Mouse (Mus musculus): ENCODE data around the gene Tango2. TPM values are rescaled to one million over a fixed set of nuclear protein-coding genes. Genes with fewer than 3 reads are reported as not detected.

Gene Tango2
- polyA plus RNA-seq, 1 experiment from 2014 or later, result 16.9 TPM

GRCm38 (mm10) chr16:18379338-18380001, 31.6 kb upstream of the Tango2 start:
- H3K9me3 ChIP-seq (ENCODE audit: control insufficient read depth, low read length), result no peaks in the 10 kb centered on the region
- WGBS, result 86% methylated on average over 8 of the region's 8 CpGs
- TF ChIP-seq EP300 (optimal IDR thresholded peaks at IDR 0.05) (no peak), CTCF (IDR thresholded peaks at IDR 0.05; ENCODE audit: low read depth) (no peak)
- H3K4me1 ChIP-seq (replicated peaks; ENCODE audit: control insufficient read depth, insufficient read depth), result no peaks in the 10 kb centered on the region
- no peak overlapping the region for H3K4me3 ChIP-seq (ENCODE audit: low read depth, low read length)
- DNase-seq (ENCODE audit: low spot score) (no peak), ATAC-seq (ENCODE audit: low FRiP score, low TSS enrichment) (no peak)
- H3K36me3 ChIP-seq (ENCODE audit: control insufficient read depth, insufficient read depth, low read length), result no peaks in the 10 kb centered on the region
- no peaks in the 10 kb centered on the region for H3K27me3 ChIP-seq (ENCODE audit: control insufficient read depth, insufficient read depth, low read length)
- H3K4me2 ChIP-seq (replicated peaks; ENCODE audit: low read depth), result no peak overlapping the region
- H3K9ac ChIP-seq (ENCODE audit: low read length), result no peak overlapping the region
- H3K27ac ChIP-seq (replicated peaks), result no peak overlapping the region; the same call in 1 of the 2 replicates

GRCm38 (mm10) chr16:18378489-18378888, 30.6 kb upstream of the Tango2 start:
- Histone ChIP-seq H3K9me3 (ENCODE audit: control insufficient read depth, low read length) (no peaks in the 10 kb centered on the region), H3K27ac (replicated peaks) (no peak overlapping the region), H3K4me1 (replicated peaks; ENCODE audit: control insufficient read depth, insufficient read depth) (no peaks in the 10 kb centered on the region), H3K9ac (ENCODE audit: low read length) (no peak overlapping the region), H3K27me3 (ENCODE audit: control insufficient read depth, insufficient read depth, low read length) (no peaks in the 10 kb centered on the region), H3K4me2 (replicated peaks; ENCODE audit: low read depth) (no peak overlapping the region), H3K4me3 (ENCODE audit: low read depth, low read length) (no peak overlapping the region), H3K36me3 (ENCODE audit: control insufficient read depth, insufficient read depth, low read length) (no peaks in the 10 kb centered on the region)
- WGBS, result 43% methylated on average over 1 of the region's 1 CpGs
- DNase-seq (ENCODE audit: low spot score) (no peak), ATAC-seq (ENCODE audit: low FRiP score, low TSS enrichment) (no peak)
- TF ChIP-seq CTCF (IDR thresholded peaks at IDR 0.05; ENCODE audit: low read depth) (no peak), EP300 (optimal IDR thresholded peaks at IDR 0.05) (no peak)

- no peaks in the 10 kb centered on the region for H3K27me3 ChIP-seq (ENCODE audit: control insufficient read depth, insufficient read depth, low read length)
- no peak overlapping the region for H3K27ac ChIP-seq (replicated peaks)
- ATAC-seq (ENCODE audit: low FRiP score, low TSS enrichment), result no peak
- WGBS, result 46% methylated on average over 3 of the region's 3 CpGs
- no peak overlapping the region for H3K4me3 ChIP-seq (ENCODE audit: low read depth, low read length)
- no peaks in the 10 kb centered on the region for H3K4me1 ChIP-seq (replicated peaks; ENCODE audit: control insufficient read depth, insufficient read depth)
- no peak for DNase-seq (ENCODE audit: low spot score)
- no peak overlapping the region for H3K9ac ChIP-seq (ENCODE audit: low read length)
- no peaks in the 10 kb centered on the region for H3K36me3 ChIP-seq (ENCODE audit: control insufficient read depth, insufficient read depth, low read length)
- H3K9me3 ChIP-seq (ENCODE audit: control insufficient read depth, low read length), result no peaks in the 10 kb centered on the region
- no peak overlapping the region for H3K4me2 ChIP-seq (replicated peaks; ENCODE audit: low read depth)
- TF ChIP-seq CTCF (IDR thresholded peaks at IDR 0.05; ENCODE audit: low read depth), result no peak
- TF ChIP-seq EP300 (optimal IDR thresholded peaks at IDR 0.05), result no peak
Measured at GRCm38 (mm10) chr16:18377203-18377602, 29.3 kb upstream of the Tango2 start.

GRCm38 (mm10) chr16:18376297-18376954, 28.5 kb upstream of the Tango2 start:
- no peak for ATAC-seq (ENCODE audit: low FRiP score, low TSS enrichment)
- Histone ChIP-seq H3K4me2 (replicated peaks; ENCODE audit: low read depth) (no peak overlapping the region), H3K9ac (ENCODE audit: low read length) (no peak overlapping the region), H3K27ac (replicated peaks) (no peak overlapping the region), H3K27me3 (ENCODE audit: control insufficient read depth, insufficient read depth, low read length) (no peaks in the 10 kb centered on the region), H3K4me3 (ENCODE audit: low read depth, low read length) (no peak overlapping the region), H3K4me1 (replicated peaks; ENCODE audit: control insufficient read depth, insufficient read depth) (no peaks in the 10 kb centered on the region), H3K36me3 (ENCODE audit: control insufficient read depth, insufficient read depth, low read length) (no peaks in the 10 kb centered on the region), H3K9me3 (ENCODE audit: control insufficient read depth, low read length) (no peaks in the 10 kb centered on the region)
- no peak for DNase-seq (ENCODE audit: low spot score)
- TF ChIP-seq CTCF (IDR thresholded peaks at IDR 0.05; ENCODE audit: low read depth) (no peak), EP300 (optimal IDR thresholded peaks at IDR 0.05) (no peak)
- 61% methylated on average over 7 of the region's 7 CpGs for WGBS

GRCm38 (mm10) chr16:18373632-18374031, 25.7 kb upstream of the Tango2 start:
- no peak overlapping the region for H3K4me2 ChIP-seq (replicated peaks; ENCODE audit: low read depth)
- no peaks in the 10 kb centered on the region for H3K36me3 ChIP-seq (ENCODE audit: control insufficient read depth, insufficient read depth, low read length)
- no peaks in the 10 kb centered on the region for H3K27me3 ChIP-seq (ENCODE audit: control insufficient read depth, insufficient read depth, low read length)
- H3K4me3 ChIP-seq (ENCODE audit: low read depth, low read length), result no peak overlapping the region
- H3K9me3 ChIP-seq (ENCODE audit: control insufficient read depth, low read length), result no peaks in the 10 kb centered on the region
- no peak for ATAC-seq (ENCODE audit: low FRiP score, low TSS enrichment)
- 93% methylated on average over 4 of the region's 4 CpGs for WGBS
- no peak overlapping the region for H3K9ac ChIP-seq (ENCODE audit: low read length)
- no peak for TF ChIP-seq EP300 (optimal IDR thresholded peaks at IDR 0.05)
- TF ChIP-seq CTCF (IDR thresholded peaks at IDR 0.05; ENCODE audit: low read depth), result no peak
- no peak for DNase-seq (ENCODE audit: low spot score)
- H3K27ac ChIP-seq (replicated peaks), result no peak overlapping the region
- no peaks in the 10 kb centered on the region for H3K4me1 ChIP-seq (replicated peaks; ENCODE audit: control insufficient read depth, insufficient read depth)

- no peak for TF ChIP-seq EP300 (optimal IDR thresholded peaks at IDR 0.05)
- no peak for TF ChIP-seq CTCF (IDR thresholded peaks at IDR 0.05; ENCODE audit: low read depth)
- WGBS, result 83% methylated on average over 3 of the region's 3 CpGs
- Histone ChIP-seq H3K4me2 (replicated peaks; ENCODE audit: low read depth) (no peak overlapping the region), H3K4me1 (replicated peaks; ENCODE audit: control insufficient read depth, insufficient read depth) (no peaks in the 10 kb centered on the region), H3K36me3 (ENCODE audit: control insufficient read depth, insufficient read depth, low read length) (no peaks in the 10 kb centered on the region), H3K27me3 (ENCODE audit: control insufficient read depth, insufficient read depth, low read length) (no peaks in the 10 kb centered on the region), H3K9me3 (ENCODE audit: control insufficient read depth, low read length) (no peaks in the 10 kb centered on the region), H3K4me3 (ENCODE audit: low read depth, low read length) (no peak overlapping the region), H3K27ac (replicated peaks) (no peak overlapping the region), H3K9ac (ENCODE audit: low read length) (no peak overlapping the region)
- DNase-seq (ENCODE audit: low spot score) (no peak), ATAC-seq (ENCODE audit: low FRiP score, low TSS enrichment) (no peak)
Measured at GRCm38 (mm10) chr16:18370197-18370596, 22.3 kb upstream of the Tango2 start.

Data from stomach, postnatal 0 days (tissue).